Mouse (Mus musculus) thymus, adult 2 months (tissue): ENCODE data around the gene Apmap. TPM values are rescaled to one million over a fixed set of nuclear protein-coding genes. Genes with fewer than 3 reads are reported as not detected.

Source experiments
- DNase-seq: peaks from one replicate; pipeline ENCODE4 v3.0.0; 2021
- H3K27ac ChIP-seq: fragments of 200-500 bp; 2 replicates; pipeline ENCODE4 v1.5.1; 2012; ENCODE audit warnings: low read length, control low read depth; ENCODE audit not compliant: control insufficient read depth, insufficient read depth
- H3K27me3 ChIP-seq: fragments of 200-500 bp; 2 replicates; pipeline ENCODE4 v1.6.1; 2012; ENCODE audit warnings: mild to moderate bottlenecking, low read length, moderate library complexity, mixed read lengths; ENCODE audit not compliant: control insufficient read depth, insufficient read depth
- H3K36me3 ChIP-seq: fragments of 200-500 bp; 2 replicates; pipeline ENCODE4 v1.6.1; 2012; ENCODE audit warnings: mild to moderate bottlenecking, low read length, moderate library complexity; ENCODE audit not compliant: control insufficient read depth, insufficient read depth
- H3K4me1 ChIP-seq: fragments of 200-500 bp; replicated peaks from 2 replicates; pipeline ENCODE4 v1.6.1; 2012; ENCODE audit warnings: low read length; ENCODE audit not compliant: control insufficient read depth, insufficient read depth
- H3K4me3 ChIP-seq: fragments of 200-500 bp; 2 replicates; pipeline ENCODE4 v1.5.1; 2012; ENCODE audit warnings: mild to moderate bottlenecking, low read length, control low read depth, moderate library complexity; ENCODE audit not compliant: control insufficient read depth, insufficient read depth
- CTCF ChIP-seq: fragments of 200-500 bp; IDR thresholded peaks from 2 replicates; pipeline ENCODE4 v1.5.1; 2012; ENCODE audit warnings: mild to moderate bottlenecking, control low read depth, low read length, moderate library complexity, borderline replicate concordance; ENCODE audit not compliant: control insufficient read depth, poor library complexity, insufficient read depth; ENCODE audit errors: extremely low read depth
- POLR2A ChIP-seq: fragments of 200-500 bp; IDR thresholded peaks from 2 replicates; pipeline ENCODE4 v1.6.1; 2012; ENCODE audit warnings: mild to moderate bottlenecking, low read length, control low read depth, moderate library complexity; ENCODE audit not compliant: control insufficient read depth, poor library complexity, insufficient read depth; ENCODE audit errors: extremely low read depth
- WGBS: fragments of 180-500 bp; shearing (Covaris S2); methylation state at CpG from one replicate; pipeline ENCODE4 v1.1.7; 2018; 5-methylcytosine and 5-hydroxymethylcytosine counted together
- polyA plus RNA-seq: library from polyadenylated mRNA; depleted of rRNA; stranded (reverse); fragments of >200 nt; gene quantifications from 2 replicates; pipeline ENCODE4 v1.2.3, GENCODE M21; 2012

Gene Apmap
- polyA plus RNA-seq, 1 experiment, result 53.0 TPM

DNA sequence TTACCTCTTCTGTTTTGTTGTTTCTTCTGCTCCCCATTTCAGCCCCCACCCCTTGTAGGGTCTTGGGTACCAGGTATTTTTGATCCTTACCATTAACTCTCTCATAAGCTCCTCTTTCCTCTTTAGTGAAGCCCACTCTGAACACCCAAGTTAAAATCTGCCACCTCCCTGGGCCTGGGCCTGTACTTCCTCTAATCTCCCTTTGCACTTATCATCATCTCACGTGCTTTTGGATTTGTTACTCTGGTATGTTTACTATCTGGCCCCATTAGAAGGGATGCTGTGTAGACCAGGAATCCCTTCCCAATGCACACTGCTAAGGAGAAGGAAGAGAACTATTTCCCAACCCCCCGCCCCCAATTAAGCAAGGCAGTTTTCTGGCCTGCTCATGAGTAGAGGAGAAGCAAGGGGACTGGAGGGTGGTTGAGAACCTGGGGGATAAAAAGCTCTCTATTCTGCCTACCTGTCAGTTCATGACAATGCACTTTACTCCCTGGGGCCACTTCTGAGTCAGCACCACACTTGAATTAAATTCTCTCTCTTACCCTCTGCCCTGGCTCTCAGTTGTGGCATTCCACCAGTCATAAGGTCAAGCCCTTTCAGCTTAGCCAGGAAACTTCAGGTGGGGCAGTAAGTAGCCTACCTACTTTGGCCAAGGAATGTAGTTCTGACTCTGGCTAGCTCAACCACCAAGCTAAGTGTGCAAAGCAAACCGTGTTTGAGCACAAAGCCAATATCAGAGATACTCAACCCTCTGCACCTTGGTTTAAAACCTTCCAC is 12.8 kb downstream of the Apmap start:
- Histone ChIP-seq H3K27me3 (no peaks in the 10 kb centered on the region), H3K27ac (no peak overlapping the region), H3K4me3 (no peak overlapping the region), H3K36me3 (no peaks in the 10 kb centered on the region), H3K4me1 (0 out of 2 replicates have a peak, but pooled peaks cover 3% of the 10 kb centered on the region)
- no peak for TF ChIP-seq POLR2A
- no peak for TF ChIP-seq CTCF
- WGBS, result 94% methylated on average over 3 of the region's 3 CpGs
- DNase-seq, result no peak

DNA sequence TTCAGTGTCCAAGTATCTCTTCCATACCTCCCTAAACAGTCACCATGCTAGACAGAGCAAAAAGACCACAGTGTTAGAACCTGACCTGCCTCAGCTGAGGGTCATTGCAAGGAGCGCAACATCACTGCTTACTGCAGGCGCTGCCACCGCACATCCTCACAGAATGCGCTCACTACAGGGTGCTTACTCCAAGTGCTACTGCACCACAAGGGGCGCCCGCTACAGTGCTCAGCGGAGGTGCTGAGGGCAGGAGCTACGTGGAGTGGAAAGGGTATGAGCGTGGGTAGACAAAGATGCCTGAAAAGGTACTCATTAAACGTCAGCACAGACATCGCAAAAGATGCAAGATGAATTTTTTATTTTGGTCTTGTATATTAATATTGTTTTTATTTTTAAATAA is 19.3 kb downstream of the Apmap start:
- no peak overlapping the region for H3K4me3 ChIP-seq
- H3K27ac ChIP-seq, result no peak overlapping the region
- no peaks in the 10 kb centered on the region for H3K27me3 ChIP-seq
- TF ChIP-seq CTCF (no peak), POLR2A (no peak)
- no peak for DNase-seq
- H3K36me3 ChIP-seq, result peaks cover 18% of the 10 kb centered on the region
- 0 out of 2 replicates have a peak, but pooled peaks cover 3% of the 10 kb centered on the region for H3K4me1 ChIP-seq
- 97% methylated on average over 11 of the region's 11 CpGs for WGBS

DNA sequence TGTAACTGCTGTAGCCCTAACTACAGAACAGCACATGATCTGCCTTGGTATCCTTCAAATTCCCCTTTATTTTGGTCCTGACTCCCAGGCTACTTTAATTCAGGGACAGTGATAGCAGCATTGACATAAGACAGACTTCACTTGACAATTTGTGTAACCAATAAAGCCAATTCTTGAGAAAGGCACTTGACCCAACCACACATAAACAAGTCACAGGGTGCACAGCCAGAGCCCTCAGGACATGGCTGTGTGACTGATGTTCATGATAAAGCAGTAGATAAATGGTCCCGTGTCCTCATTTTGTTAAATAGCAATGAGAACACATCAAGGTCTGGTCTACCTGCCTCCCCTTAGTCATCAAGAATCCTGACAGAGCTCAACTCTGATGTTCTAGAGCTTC is 28.7 kb downstream of the Apmap start:
- Histone ChIP-seq H3K4me3 (no peak overlapping the region), H3K27ac (no peak overlapping the region), H3K4me1 (peaks cover 21% of the 10 kb centered on the region), H3K27me3 (no peaks in the 10 kb centered on the region), H3K36me3 (peaks cover 6% of the 10 kb centered on the region; the same call in 1 of the 2 replicates)
- TF ChIP-seq CTCF (no peak), POLR2A (no peak)
- no peak for DNase-seq
- WGBS, result 95% methylated on average over 1 of the region's 1 CpGs

DNA sequence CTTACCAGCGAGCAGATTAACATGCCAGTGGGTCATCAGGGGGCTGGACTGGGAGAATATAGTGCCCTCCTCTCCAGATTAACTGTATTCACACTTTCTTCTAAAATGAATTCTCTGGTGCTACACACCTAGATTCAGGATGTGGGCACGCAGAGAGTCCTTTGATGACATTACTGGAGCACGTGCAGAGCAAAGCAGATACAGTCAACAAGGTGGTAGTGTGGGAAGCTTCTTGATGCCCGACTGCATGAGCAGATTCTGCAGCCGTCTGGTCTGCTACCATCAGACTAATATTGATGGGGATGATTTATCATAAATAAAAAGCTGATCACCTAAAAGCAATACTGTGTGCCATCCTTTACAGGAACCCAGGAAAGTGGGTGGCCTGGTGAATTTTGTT is 29.8 kb downstream of the Apmap start:
- DNase-seq, result peak; percentile 54
- peaks cover 4% of the 10 kb centered on the region; the same call in 1 of the 2 replicates for H3K36me3 ChIP-seq
- H3K4me3 ChIP-seq, result no peak overlapping the region
- peaks cover 21% of the 10 kb centered on the region for H3K4me1 ChIP-seq
- 20% methylated on average over 5 of the region's 5 CpGs for WGBS
- H3K27ac ChIP-seq, result peak overlapping the region; percentile 84
- TF ChIP-seq CTCF (no peak), POLR2A (no peak)
- no peaks in the 10 kb centered on the region for H3K27me3 ChIP-seq

DNA sequence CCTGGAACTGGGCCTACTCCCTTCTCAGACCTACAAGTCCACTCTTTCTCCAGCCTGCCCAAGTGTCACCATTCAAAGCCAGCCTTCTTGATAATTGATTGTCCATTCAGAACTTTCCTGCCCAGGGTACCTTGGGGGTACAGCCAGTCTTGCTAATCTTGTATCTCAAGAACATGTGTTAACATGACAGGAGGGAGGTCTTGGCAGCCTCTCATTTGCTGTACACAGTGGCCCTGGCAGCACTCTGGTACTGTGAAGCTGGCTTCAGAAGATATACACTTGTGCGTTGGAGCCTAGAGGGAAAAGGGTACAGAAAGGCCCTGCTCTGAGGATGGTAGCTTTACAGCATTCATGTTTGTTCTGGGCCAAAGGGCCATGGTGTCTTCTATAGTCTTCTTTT is 32.1 kb downstream of the Apmap start:
- no peaks in the 10 kb centered on the region for H3K27me3 ChIP-seq
- no peak overlapping the region for H3K27ac ChIP-seq
- H3K36me3 ChIP-seq, result no peaks in the 10 kb centered on the region
- DNase-seq, result no peak
- 100% methylated on average over 1 of the region's 1 CpGs for WGBS
- H3K4me3 ChIP-seq, result no peak overlapping the region
- peaks cover 21% of the 10 kb centered on the region for H3K4me1 ChIP-seq
- no peak for TF ChIP-seq CTCF

DNA sequence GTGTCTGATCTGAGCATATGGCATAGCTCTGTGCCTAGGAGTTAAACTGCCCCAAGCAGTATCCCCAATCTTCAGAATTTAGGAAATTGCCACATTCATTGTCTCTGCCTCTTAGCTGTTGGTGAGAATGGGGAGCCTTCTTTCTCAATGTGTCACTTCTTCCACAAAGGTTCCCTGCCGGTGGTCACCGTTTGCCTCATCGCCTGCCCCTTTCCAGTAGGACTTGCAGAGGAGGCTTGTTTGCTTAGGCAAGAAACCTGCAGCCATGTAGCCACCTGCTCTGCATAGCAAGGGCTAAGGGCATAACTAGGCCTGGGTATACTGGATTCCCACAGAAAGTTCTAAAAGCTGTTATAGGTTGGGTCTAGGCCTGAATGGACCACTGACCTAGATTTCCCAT is 35.9 kb downstream of the Apmap start:
- H3K36me3 ChIP-seq, result no peaks in the 10 kb centered on the region
- peaks cover 13% of the 10 kb centered on the region for H3K4me1 ChIP-seq
- TF ChIP-seq CTCF (no peak), POLR2A (no peak)

DNA sequence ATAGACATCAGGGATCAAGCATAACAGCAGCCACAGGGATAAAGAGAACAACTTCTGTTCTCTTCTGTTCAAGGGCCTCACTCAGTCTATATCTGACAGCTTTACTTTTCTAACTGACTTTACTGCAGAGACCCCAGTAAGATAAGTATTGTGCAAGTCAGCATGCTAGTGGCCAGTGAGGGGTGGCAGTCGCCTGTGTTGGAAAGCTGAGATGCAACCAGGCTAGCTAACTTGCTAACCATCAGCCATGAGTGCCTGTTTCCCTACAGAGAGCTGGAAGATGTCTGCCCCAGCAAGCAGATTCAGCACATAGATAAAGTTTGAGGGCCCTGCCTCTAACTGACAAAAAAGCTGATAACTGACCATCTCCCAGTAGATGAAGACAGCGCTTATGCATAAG is 37.6 kb downstream of the Apmap start:
- no peak for DNase-seq
- Histone ChIP-seq H3K4me1 (peaks cover 17% of the 10 kb centered on the region), H3K27ac (no peak overlapping the region), H3K27me3 (no peaks in the 10 kb centered on the region), H3K4me3 (no peak overlapping the region), H3K36me3 (no peaks in the 10 kb centered on the region)
- WGBS, result 86% methylated on average over 2 of the region's 2 CpGs
- TF ChIP-seq CTCF (no peak), POLR2A (no peak)

More for the DNA sequence above, 35.9 kb downstream of the Apmap start:
- WGBS, result 97% methylated on average over 3 of the region's 3 CpGs
- no peak overlapping the region for H3K27ac ChIP-seq
- no peak for DNase-seq
- H3K4me3 ChIP-seq, result no peak overlapping the region
- H3K27me3 ChIP-seq, result no peaks in the 10 kb centered on the region
